Mouse (Mus musculus): ENCODE data around the gene Cnot6l.

- TF ChIP-seq CTCF (IDR thresholded peaks at IDR 0.05; ENCODE audit: insufficient read depth, low read length) (no peak), POLR2A (IDR thresholded peaks at IDR 0.05; ENCODE audit: borderline replicate concordance, extremely low read depth, low read depth, low read length) (no peak)
Measured at GRCm38 (mm10) chr5:96191251-96191650, 27.3 kb upstream of the Cnot6l start.
